Mouse (Mus musculus) liver, embryonic 14.5 days (tissue): ENCODE measurements around the gene Ntrk3. TPM values are rescaled to one million over a fixed set of nuclear protein-coding genes. Genes with fewer than 3 reads are reported as not detected.

ENCODE experiments used
- ATAC-seq: fragments of 200-750 bp; cut with Nextera tagmentation; 2 replicates; pipeline ENCODE4 v1.8.0; 2017; ENCODE audit warnings: moderate number of reproducible peaks, mild to moderate bottlenecking, moderate library complexity; ENCODE audit not compliant: insufficient read depth
- DNase-seq, 3 experiments: peaks; one replicate each; pipeline ENCODE4 v3.0.0-alpha.2; 2012 to 2013; ENCODE audit warnings: low read depth in 3 of 3, low spot score in 3 of 3
- H3K27ac ChIP-seq: fragments of 300-500 bp; sonication (generic); 2 replicates; pipeline ENCODE4 v1.5.1; 2014; ENCODE audit warnings: moderate library complexity, mild to moderate bottlenecking, control low read depth, inconsistent platforms
- H3K27me3 ChIP-seq: fragments of 300-500 bp; sonication (generic); 2 replicates; pipeline ENCODE4 v1.6.1; 2014; ENCODE audit warnings: mild to moderate bottlenecking, low read length, moderate library complexity; ENCODE audit not compliant: control insufficient read depth, insufficient read depth
- H3K36me3 ChIP-seq: fragments of 300-500 bp; sonication (generic); replicated peaks from 2 replicates; pipeline ENCODE4 v1.6.1; 2014; ENCODE audit warnings: low read depth; ENCODE audit not compliant: control insufficient read depth, insufficient read depth
- H3K4me1 ChIP-seq, 2 experiments: fragments of 200-500 bp in 1 of 2; fragments of 300-500 bp in 1 of 2; sonication (generic) in 1 of 2; replicated peaks; 2 replicates each; pipeline ENCODE4 v1.6.1; 2012 to 2014; ENCODE audit warnings: antibody characterized with exemption in 1 of 2, inconsistent platforms in 1 of 2, low read length in 1 of 2; ENCODE audit not compliant: control insufficient read depth in 2 of 2, insufficient read depth in 2 of 2
- H3K4me2 ChIP-seq: fragments of 300-500 bp; sonication (generic); 2 replicates; pipeline ENCODE4 v1.6.1; 2014; ENCODE audit warnings: low read depth, mild to moderate bottlenecking, control low read depth, moderate library complexity
- H3K4me3 ChIP-seq, 2 experiments: fragments of 200-500 bp in 1 of 2; fragments of 300-500 bp in 1 of 2; sonication (generic) in 1 of 2; 2 replicates each; pipeline ENCODE4 v1.5.1; 2012 to 2014; ENCODE audit warnings: low read depth in 2 of 2, low read length in 2 of 2, mild to moderate bottlenecking in 2 of 2, control low read depth in 1 of 2, inconsistent platforms in 1 of 2, moderate library complexity in 1 of 2; ENCODE audit not compliant: insufficient read depth in 1 of 2
- H3K9ac ChIP-seq: fragments of 300-500 bp; sonication (generic); replicated peaks from 2 replicates; pipeline ENCODE4 v1.6.1; 2014; ENCODE audit warnings: mild to moderate bottlenecking, control low read depth, moderate library complexity
- H3K9me3 ChIP-seq: fragments of 300-500 bp; sonication (generic); 2 replicates; pipeline ENCODE4 v1.6.1; 2016; ENCODE audit warnings: low read length, mixed read lengths; ENCODE audit not compliant: control insufficient read depth
- CTCF ChIP-seq: IDR thresholded peaks from 2 replicates; pipeline ENCODE4 v1.5.1; 2016; ENCODE audit warnings: antibody characterized with exemption, low read depth, control low read depth
- EP300 ChIP-seq: IDR thresholded peaks from 2 replicates; pipeline ENCODE4 v1.6.1; 2016; ENCODE audit warnings: antibody characterized with exemption, low read depth
- WGBS: fragments of 180-500 bp; shearing (Covaris S2); extraction: QIAGEN DNeasy Blood & Tissue Kit; methylation state at CpG from one replicate; pipeline ENCODE4 v1.1.7; 2014; ENCODE audit not compliant: insufficient replicate concordance; 5-methylcytosine and 5-hydroxymethylcytosine counted together
- polyA plus RNA-seq, 2 experiments: library from polyadenylated mRNA; depleted of rRNA in 1 of 2; stranded (reverse) in 1 of 2; unstranded in 1 of 2; fragments of >200 nt; fragmentation: Nextera tagmentation in 1 of 2; extraction: Ambion mirVana in 1 of 2; gene quantifications; 2 replicates each; pipeline versions ENCODE4 v1.2.1 to v1.2.3; 2012 to 2014

Gene Ntrk3
- polyA plus RNA-seq, 2 experiments: 0.14 to 0.25 TPM

- no peak for DNase-seq
- 64% methylated on average over 8 of the region's 8 CpGs for WGBS
- H3K9me3 ChIP-seq: no peaks in the 10 kb centered on the region
- no peak for ATAC-seq
- no peak overlapping the region for H3K9ac ChIP-seq
- H3K4me3 ChIP-seq: no peak overlapping the region
- H3K4me2 ChIP-seq: no peak overlapping the region
- TF ChIP-seq CTCF (no peak), EP300 (no peak)
- no peaks in the 10 kb centered on the region for H3K36me3 ChIP-seq
- no peaks in the 10 kb centered on the region for H3K4me1 ChIP-seq
- H3K27me3 ChIP-seq: no peaks in the 10 kb centered on the region
- H3K27ac ChIP-seq: no peak overlapping the region
These were observed 476.2 kb downstream of the Ntrk3 start for GRCm38 (mm10) chr7:78261420-78262125.

DNA sequence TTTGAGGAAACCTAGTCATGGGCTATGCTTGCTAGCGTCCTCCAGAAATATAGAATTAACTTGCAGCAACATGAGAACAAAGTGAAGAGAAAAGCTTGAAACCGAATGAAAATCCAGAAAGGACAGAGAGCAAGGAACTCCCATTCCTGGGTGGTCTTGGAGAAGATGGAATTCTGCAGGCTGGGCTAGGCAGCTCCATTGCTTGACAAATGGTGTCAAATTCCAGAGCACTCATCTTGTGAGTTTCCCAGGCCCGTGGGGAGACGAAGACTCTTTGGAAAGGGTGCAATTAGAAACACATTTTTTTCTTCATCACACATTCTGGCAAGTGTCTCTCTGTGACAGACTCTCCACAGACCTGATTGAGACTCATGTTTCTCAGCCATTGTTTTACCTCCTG is 479.7 kb downstream of the Ntrk3 start:
- no peak overlapping the region for H3K9ac ChIP-seq
- H3K36me3 ChIP-seq: no peaks in the 10 kb centered on the region
- no peaks in the 10 kb centered on the region for H3K9me3 ChIP-seq
- H3K4me2 ChIP-seq: no peak overlapping the region
- H3K27me3 ChIP-seq: no peaks in the 10 kb centered on the region
- no peak for TF ChIP-seq EP300
- TF ChIP-seq CTCF: no peak
- no peak overlapping the region for H3K27ac ChIP-seq
- ATAC-seq: no peak
- DNase-seq: no peak
- no peaks in the 10 kb centered on the region for H3K4me1 ChIP-seq
- no peak overlapping the region for H3K4me3 ChIP-seq
- 15% methylated on average over 4 of the region's 4 CpGs for WGBS

- Histone ChIP-seq H3K4me2 (no peak overlapping the region), H3K9ac (no peak overlapping the region), H3K27me3 (no peaks in the 10 kb centered on the region), H3K9me3 (no peaks in the 10 kb centered on the region; the same call in 1 of the 2 replicates), H3K36me3 (no peaks in the 10 kb centered on the region), H3K27ac (no peak overlapping the region), H3K4me3 (no peak overlapping the region), H3K4me1 (no peaks in the 10 kb centered on the region)
- WGBS: 55% methylated on average over 3 of the region's 3 CpGs
- TF ChIP-seq CTCF: no peak
- TF ChIP-seq EP300: no peak
- ATAC-seq: no peak
- DNase-seq: no peak
These were observed 483.9 kb downstream of the Ntrk3 start for GRCm38 (mm10) chr7:78253777-78254385.

DNA sequence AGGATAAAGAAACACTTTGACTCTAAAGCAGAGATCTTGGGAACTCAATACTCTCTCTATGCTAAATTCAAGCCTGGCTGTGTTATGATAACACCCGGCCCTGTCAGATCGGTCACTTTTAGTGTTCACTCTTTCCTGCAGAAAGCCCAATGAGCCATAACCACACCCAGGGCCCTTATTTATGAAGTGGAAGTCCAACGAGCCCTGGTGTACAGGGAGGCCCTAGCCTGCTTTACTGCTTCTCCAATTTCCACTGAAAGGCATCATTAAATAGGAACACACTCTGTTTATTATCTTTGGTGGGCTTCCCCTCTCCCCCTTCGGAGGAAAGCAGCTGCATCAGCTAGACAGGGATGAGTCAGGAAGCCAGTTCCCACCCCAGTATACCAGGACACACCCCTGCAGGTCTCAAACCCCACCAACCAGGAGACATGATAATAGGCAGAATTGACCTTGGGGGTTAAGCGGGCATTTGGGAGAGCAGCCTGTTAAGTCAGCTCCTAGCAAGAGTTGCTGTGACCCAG is 489.6 kb downstream of the Ntrk3 start:
- DNase-seq (no peak), ATAC-seq (no peak)
- Histone ChIP-seq H3K4me2 (no peak overlapping the region), H3K36me3 (no peaks in the 10 kb centered on the region), H3K27me3 (no peaks in the 10 kb centered on the region), H3K4me1 (no peaks in the 10 kb centered on the region), H3K9ac (no peak overlapping the region), H3K27ac (no peak overlapping the region), H3K9me3 (no peaks in the 10 kb centered on the region; the same call in 1 of the 2 replicates), H3K4me3 (no peak overlapping the region)
- no peak for TF ChIP-seq EP300
- TF ChIP-seq CTCF: no peak
- WGBS: 57% methylated on average over 5 of the region's 5 CpGs

GRCm38 (mm10) chr7:78239012-78239411 is 498.8 kb downstream of the Ntrk3 start:
- WGBS: 27% methylated on average over 2 of the region's 2 CpGs
- H3K9me3 ChIP-seq: no peaks in the 10 kb centered on the region
- DNase-seq (no peak), ATAC-seq (no peak)
- H3K9ac ChIP-seq: no peak overlapping the region
- TF ChIP-seq CTCF: no peak
- TF ChIP-seq EP300: no peak
- H3K27me3 ChIP-seq: no peaks in the 10 kb centered on the region
- no peaks in the 10 kb centered on the region for H3K4me1 ChIP-seq
- no peak overlapping the region for H3K27ac ChIP-seq
- no peak overlapping the region for H3K4me3 ChIP-seq
- H3K4me2 ChIP-seq: no peak overlapping the region
- H3K36me3 ChIP-seq: no peaks in the 10 kb centered on the region
